In genomic region chr12:85423236-85423635, GRCm38 (mm10) we compare ENCODE assay signal across 22 mouse cellular contexts. TPM values are rescaled to one million over a fixed set of nuclear protein-coding genes. Genes with fewer than 3 reads are reported as not detected.
DNase-seq lines count a peak whose midpoint lies in the region; ATAC-seq and TF ChIP-seq lines count a peak whose summit lies in the region.
"Had no signal": no experiment of that assay in that cellular context is flagged by ENCODE, and none has a peak within 500 bp of the region (broad histone marks: within the 10 kb centered on the region; RNA-seq: fewer than 3 reads in every experiment).

No protein-coding gene starts in this region.

- no peaks in the 10 kb centered on the region for H3K36me3 ChIP-seq in heart, embryonic 10.5 days
- H3K36me3 ChIP-seq in stomach, postnatal 0 days (ENCODE audit: control insufficient read depth, insufficient read depth, low read length): no peaks in the 10 kb centered on the region
- H3K36me3 ChIP-seq: embryonic facial prominence, embryonic 13.5 days; embryonic facial prominence, embryonic 15.5 days; forebrain, embryonic 10.5 days; forebrain, embryonic 12.5 days had no signal

- 78% methylated on average over 11 of the region's 11 CpGs for WGBS in heart, embryonic 10.5 days
- 40% methylated on average over 11 of the region's 11 CpGs for WGBS in large intestine, adult 2 months
- WGBS in stomach, postnatal 0 days: 71% methylated on average over 11 of the region's 11 CpGs

- H3K4me2 ChIP-seq in stomach, postnatal 0 days (replicated peaks; ENCODE audit: low read depth): no peak overlapping the region
- H3K4me2 ChIP-seq: embryonic facial prominence, embryonic 13.5 days; embryonic facial prominence, embryonic 15.5 days; forebrain, embryonic 12.5 days had no signal

- DNase-seq in heart, embryonic 10.5 days (ENCODE audit: low spot score): no peak
- DNase-seq in heart, postnatal 36 days: no peak
- DNase-seq in large intestine, adult 2 months (ENCODE audit: low read depth, low spot score): peak; percentile 55
- DNase-seq in stomach, postnatal 0 days (ENCODE audit: low spot score): no peak
- no peak for DNase-seq in layer of hippocampus, postnatal 10 days (ENCODE audit: low spot score in 2 of 2)
- no peak for DNase-seq in cerebellum, adult 18-20 months
- DNase-seq: adrenal gland, adult 2 months; adrenal gland, postnatal 10 days; adrenal gland, postnatal 25 days; cerebellum, adult 11-12 months; cerebellum, adult 8-10 months; cerebellum, adult 9-11 months; cerebellum, postnatal 14 days; cerebellum, postnatal 36 days; embryo, embryonic 11 days had no signal

- TF ChIP-seq CTCF in stomach, postnatal 0 days (IDR thresholded peaks at IDR 0.05; ENCODE audit: low read depth): no peak

- peaks cover 39% of the 10 kb centered on the region for H3K4me1 ChIP-seq in heart, embryonic 10.5 days
- H3K4me1 ChIP-seq in stomach, postnatal 0 days (replicated peaks; ENCODE audit: control insufficient read depth, insufficient read depth): no peaks in the 10 kb centered on the region
- H3K4me1 ChIP-seq: embryonic facial prominence, embryonic 13.5 days; embryonic facial prominence, embryonic 15.5 days had no signal

- no peak for TF ChIP-seq EP300 in stomach, postnatal 0 days (optimal IDR thresholded peaks at IDR 0.05)

- no peaks in the 10 kb centered on the region for H3K9me3 ChIP-seq in heart, embryonic 10.5 days
- no peaks in the 10 kb centered on the region for H3K9me3 ChIP-seq in stomach, postnatal 0 days (ENCODE audit: control insufficient read depth, low read length)
- H3K9me3 ChIP-seq: embryonic facial prominence, embryonic 13.5 days; embryonic facial prominence, embryonic 15.5 days; forebrain, embryonic 10.5 days; forebrain, embryonic 12.5 days had no signal

- H3K27me3 ChIP-seq in heart, embryonic 10.5 days (ENCODE audit: insufficient read depth, poor library complexity, severe bottlenecking): no peaks in the 10 kb centered on the region
- no peaks in the 10 kb centered on the region for H3K27me3 ChIP-seq in stomach, postnatal 0 days (ENCODE audit: control insufficient read depth, insufficient read depth, low read length)
- H3K27me3 ChIP-seq: embryonic facial prominence, embryonic 13.5 days; embryonic facial prominence, embryonic 15.5 days; forebrain, embryonic 12.5 days had no signal

- no peak overlapping the region for H3K9ac ChIP-seq in stomach, postnatal 0 days (ENCODE audit: low read length)
- H3K9ac ChIP-seq: embryonic facial prominence, embryonic 13.5 days; embryonic facial prominence, embryonic 15.5 days; forebrain, embryonic 12.5 days had no signal

- 0 out of 2 replicates have a peak, but pooled peaks have one; percentile 34 for ATAC-seq in stomach, postnatal 0 days (ENCODE audit: low FRiP score, low TSS enrichment)
- ATAC-seq: forebrain, embryonic 14.5 days; forebrain, embryonic 16.5 days had no signal

- H3K27ac ChIP-seq in heart, embryonic 10.5 days: peak overlapping the region; percentile 1; the same call in 1 of the 2 replicates
- no peak overlapping the region for H3K27ac ChIP-seq in stomach, postnatal 0 days (replicated peaks)
- H3K27ac ChIP-seq: embryonic facial prominence, embryonic 13.5 days; embryonic facial prominence, embryonic 15.5 days; forebrain, embryonic 10.5 days; forebrain, embryonic 12.5 days had no signal

- intact Hi-C loops in heart, postnatal 36 days (cut with DNase I): no loop called here

- H3K4me3 ChIP-seq in heart, embryonic 10.5 days: no peak overlapping the region
- no peak overlapping the region for H3K4me3 ChIP-seq in stomach, postnatal 0 days (ENCODE audit: low read depth, low read length)
- H3K4me3 ChIP-seq: embryonic facial prominence, embryonic 13.5 days; embryonic facial prominence, embryonic 15.5 days; erythroblast, embryonic 14.5 days; forebrain, embryonic 10.5 days; forebrain, embryonic 12.5 days had no signal

RNA-seq across cellular contexts. Expression of gene Tmed10, which starts 48.6 kb away (rescaled TPM):
- polyA plus RNA-seq in heart, embryonic 10.5 days (2016; fragmentation: Nextera tagmentation; extraction: Ambion mirVana): 308 and 314 TPM in 2 replicates
- total RNA-seq in heart, postnatal 36 days (2021): 100 to 1,000 TPM; 158 to 175 TPM
- 227 and 242 TPM in 2 replicates for polyA plus RNA-seq in large intestine, adult 2 months (2012; rRNA removed)
- polyA plus RNA-seq in stomach, postnatal 0 days (2015; fragmentation: Nextera tagmentation; extraction: Ambion mirVana): 351 and 370 TPM in 2 replicates
- 100 to 1,000 TPM; 147 to 155 TPM for total RNA-seq in layer of hippocampus, postnatal 10 days (2021)

RNA-seq across cellular contexts. Expression of gene Fos, which starts 50.5 kb away (rescaled TPM):
- 6.1 and 7.5 TPM in 2 replicates for polyA plus RNA-seq in heart, embryonic 10.5 days (2016; fragmentation: Nextera tagmentation; extraction: Ambion mirVana)
- 10 to 100 TPM in 1 of 2 experiments, 1 to 10 TPM in 1; 2.5 to 24.3 TPM for total RNA-seq in heart, postnatal 36 days (2021)
- polyA plus RNA-seq in large intestine, adult 2 months (2012; rRNA removed): 46.5 and 153 TPM in 2 replicates
- polyA plus RNA-seq in stomach, postnatal 0 days (2015; fragmentation: Nextera tagmentation; extraction: Ambion mirVana): 18.2 and 23.2 TPM in 2 replicates
- 1 to 10 TPM; 8.2 to 9.3 TPM for total RNA-seq in layer of hippocampus, postnatal 10 days (2021)
